Mouse (Mus musculus): ENCODE data around the gene Rtel1. TPM values are rescaled to one million over a fixed set of nuclear protein-coding genes. Genes with fewer than 3 reads are reported as not detected.

The Rtel1 gene
- total RNA-seq, 2 experiments from 2014 or later: 33.0 to 50.3 TPM

DNA sequence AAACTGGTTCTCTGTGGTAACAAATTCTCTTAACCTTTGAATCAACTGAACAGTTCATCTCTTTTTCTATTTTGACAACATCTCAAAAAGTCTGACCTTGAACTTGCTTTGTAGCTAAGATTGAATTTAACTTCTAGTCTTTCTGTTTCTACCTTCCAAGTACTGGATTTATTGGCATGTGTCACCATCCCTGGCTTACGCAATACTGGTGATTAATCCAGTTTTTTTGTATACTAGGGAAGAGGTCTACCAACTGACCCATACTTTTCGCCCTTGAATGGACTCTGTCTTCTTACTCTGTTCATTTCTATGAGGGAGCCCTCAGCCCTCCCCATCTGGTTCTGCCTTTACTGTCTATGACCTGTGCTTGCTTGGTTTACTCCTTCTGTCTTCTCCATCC is 6.6 kb downstream of the Rtel1 start:
- DNase-seq: peak; percentile 18

DNA sequence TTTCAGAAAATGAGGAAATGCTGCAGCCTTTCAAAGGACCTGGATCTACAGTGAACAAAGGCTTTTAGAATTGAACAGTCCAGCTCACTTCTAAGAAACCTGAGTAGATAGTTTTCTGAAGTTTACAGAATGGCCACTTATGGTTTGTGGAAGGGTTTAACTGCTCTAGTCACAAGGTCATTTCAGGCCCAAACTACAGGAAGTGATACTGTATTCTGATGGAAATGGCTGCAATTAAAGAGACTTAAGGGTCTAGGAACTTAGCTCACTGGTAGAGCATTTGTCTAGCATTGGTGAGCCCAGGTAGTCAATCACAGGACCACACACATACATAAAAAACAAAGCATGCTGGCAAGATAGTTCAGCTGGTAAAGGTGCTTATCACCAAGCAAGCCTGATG is 13.0 kb downstream of the Rtel1 start:
- no peak for DNase-seq

DNA sequence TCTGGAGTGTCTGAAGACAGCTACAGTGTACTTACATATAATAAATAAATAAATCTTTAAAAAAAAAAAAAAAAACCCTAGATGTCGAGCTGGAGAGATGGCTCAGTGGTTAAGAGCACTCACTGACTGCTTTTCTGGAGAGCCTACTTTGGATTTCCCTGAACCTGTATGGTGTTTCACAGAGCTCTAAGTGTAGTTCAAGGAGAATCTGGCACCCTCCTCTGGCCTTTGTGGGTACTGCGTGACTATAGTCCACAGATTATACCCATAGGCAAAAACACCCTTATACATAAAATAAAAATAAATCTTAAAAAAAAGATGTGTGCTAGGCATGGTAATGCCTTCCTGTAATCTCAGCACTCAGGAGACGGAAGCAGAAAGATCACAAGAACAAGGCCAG is 14.5 kb downstream of the Rtel1 start:
- peak; percentile 83 for DNase-seq

DNA sequence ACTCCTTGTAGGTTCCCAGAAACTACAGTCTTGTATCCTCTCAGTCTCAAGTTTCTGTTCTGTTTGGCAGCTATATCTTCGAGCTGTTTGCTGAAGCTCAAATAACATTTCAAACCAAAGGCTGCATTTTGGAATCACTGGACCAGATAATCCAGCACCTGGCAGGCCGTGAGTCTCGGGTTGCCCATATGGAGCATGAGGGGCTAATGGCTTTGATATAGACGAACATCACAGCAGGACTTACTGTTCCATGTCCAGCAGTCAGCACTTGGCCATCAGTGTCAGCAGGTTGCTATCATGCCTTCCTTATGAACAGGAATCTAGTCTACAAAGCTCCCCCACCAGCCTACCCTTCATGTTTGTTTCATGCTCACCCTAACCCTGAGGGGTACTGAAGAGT is 20.9 kb downstream of the Rtel1 start:
- no peak for DNase-seq

DNA sequence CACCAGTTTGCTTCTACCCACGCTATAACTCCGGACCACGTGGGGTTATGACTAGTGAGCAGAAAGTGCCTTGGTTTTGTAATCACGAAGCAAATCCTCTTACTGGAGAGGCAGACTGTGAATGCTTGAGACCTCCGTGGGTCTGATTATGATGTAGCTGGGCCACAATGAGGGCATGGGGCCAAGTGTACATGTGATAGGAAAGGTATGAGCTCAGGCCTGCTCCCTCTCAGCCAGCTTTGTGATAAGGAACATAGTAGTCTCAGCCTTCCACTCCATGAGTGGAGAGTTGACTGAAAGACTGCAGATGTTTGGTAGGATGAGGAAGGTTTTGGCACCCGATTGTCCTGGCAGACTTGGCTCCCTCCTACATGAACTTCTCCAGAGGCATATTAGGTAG is 23.2 kb downstream of the Rtel1 start:
- no peak for DNase-seq

DNA sequence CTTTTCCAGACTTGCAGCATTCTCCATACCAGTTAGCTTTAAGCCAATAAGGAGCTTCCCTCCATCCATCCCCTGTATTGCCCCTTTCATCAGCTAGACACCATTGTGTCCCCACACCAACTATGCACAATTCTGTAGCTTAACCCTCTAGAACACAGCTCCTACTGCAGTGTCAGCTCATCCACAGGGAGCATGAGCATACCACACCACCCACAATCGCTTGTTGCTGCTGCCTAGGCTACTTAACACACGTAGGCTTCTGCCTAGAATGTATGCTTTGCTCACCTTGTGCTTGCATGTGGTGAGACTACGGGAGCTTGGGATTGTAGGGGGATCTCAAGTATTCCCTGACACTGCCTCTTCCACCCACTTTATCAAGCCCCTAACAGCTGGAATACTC is 37.2 kb downstream of the Rtel1 start:
- DNase-seq: no peak

DNA sequence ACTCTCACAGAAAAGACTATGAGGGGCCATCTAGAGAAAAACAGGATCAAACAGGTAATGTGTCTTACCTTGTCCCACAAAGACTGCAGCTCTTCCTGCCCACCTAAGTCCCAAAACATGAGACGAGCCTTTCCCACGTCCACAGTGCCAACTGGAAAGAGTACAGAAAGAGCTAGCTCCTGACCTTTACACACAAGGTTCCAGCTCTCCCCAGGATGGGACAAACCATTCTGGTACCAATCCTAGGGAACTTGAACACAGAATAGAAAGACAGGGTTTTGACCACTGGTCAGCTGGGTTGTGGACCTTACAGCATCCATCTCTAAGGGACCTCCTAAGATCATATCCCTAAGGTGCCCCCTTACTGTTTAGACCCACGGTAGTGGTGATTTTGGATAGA is 44.4 kb downstream of the Rtel1 start:
- no peak for DNase-seq

DNA sequence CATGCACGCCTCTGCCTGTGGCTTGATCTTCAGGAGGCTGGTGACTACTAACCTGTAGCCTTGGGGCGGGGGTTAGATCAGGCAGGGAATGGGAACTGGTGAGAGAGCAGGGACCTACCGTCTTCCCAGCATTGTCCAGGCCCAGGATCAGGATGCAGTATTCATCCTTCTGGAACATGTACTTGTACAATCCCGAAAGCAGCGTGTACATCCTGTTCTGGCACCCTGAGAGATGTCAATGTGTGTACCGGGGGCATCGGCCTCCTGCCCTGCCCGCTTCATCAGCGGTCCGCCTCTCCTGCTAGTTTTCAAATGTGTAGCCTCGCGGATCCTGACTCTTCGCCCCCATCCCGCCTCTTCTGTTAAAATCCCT is 44.9 kb downstream of the Rtel1 start:
- no peak for DNase-seq

DNA sequence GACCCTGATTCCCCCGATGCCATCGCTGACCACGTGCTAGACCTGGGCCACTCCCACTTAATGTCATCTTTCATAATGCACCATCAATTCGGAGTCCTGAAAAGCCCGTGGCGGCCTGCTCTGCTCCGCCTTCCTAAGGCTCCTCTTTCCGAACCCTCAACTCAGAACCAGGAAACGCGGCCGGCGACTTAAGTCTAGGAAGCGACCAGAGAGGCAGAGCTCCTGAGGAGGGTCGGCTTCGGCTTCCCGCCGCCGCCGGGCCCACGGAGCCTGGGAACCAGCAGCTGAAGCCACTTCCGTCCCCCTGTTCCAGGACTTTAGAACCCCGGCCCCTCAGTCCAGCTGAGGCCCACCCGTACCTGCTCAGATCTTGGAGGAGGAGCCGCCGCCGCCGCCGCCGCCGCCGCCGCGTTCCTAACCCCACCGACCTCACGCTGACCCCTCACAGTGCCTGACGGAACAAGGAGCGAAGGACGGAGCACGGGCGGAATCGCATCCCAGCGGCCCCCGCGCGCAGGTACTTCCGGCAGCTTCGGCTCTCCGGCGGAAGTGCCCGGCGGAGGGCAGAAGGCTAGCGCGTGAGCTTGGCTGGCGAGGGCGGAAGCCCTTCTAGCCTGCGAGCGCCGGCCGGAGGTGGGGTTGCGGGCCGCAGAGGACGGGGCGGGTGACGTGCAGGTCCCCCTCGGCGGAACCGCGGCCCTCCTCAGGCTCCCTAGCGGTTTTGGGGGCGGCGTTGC is 45.5 kb downstream of the Rtel1 start, which contains the start of the genes Zgpat and Arfrp1:
Gene Zgpat, plus strand, starts transcription at position 69 of the 737 bp plus-strand sequence.
Gene Arfrp1, minus strand, starts transcription at position 545 of the 737 bp plus-strand sequence.
- DNase-seq: peak; percentile 93

DNA sequence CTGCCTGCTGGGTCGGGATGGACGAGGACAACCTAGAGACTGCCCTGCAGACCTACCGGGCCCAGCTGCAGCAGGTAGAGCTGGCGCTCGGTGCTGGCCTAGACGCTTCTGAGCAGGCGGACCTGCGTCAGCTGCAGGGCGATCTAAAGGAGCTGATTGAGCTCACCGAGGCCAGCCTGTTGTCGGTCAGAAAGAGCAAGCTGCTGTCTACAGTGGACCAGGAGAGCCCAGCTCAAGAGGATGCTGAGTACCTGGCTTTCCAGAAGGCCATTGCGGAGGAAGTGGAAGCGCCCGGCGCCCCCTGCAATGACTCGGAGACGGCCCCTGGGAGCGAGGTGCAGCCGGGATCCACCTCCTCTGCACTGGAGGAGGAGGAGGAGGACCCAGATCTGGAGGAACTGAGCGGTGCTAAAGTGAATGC is 46.1 kb downstream of the Rtel1 start:
- peak; percentile 41 for DNase-seq

DNA sequence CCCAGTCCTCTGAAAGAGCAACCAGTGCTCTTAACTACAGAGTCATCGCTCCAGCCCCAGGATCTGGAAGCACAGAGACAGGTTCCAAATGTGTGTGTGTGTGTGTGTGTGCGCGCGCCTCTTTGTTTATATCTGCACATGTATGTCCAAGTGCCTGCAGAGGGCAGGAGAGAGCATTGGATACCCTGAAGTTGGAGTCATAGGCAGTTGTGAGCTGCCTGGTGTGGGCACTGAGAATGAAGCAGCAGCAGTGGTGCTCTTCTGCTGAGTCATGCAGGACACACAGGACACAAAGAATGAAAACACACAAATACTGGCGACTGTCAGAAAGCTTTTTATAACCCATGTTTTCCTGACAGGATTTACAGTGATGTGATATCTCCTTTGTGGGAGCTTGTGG is 50.5 kb downstream of the Rtel1 start:
- DNase-seq: no peak

DNA sequence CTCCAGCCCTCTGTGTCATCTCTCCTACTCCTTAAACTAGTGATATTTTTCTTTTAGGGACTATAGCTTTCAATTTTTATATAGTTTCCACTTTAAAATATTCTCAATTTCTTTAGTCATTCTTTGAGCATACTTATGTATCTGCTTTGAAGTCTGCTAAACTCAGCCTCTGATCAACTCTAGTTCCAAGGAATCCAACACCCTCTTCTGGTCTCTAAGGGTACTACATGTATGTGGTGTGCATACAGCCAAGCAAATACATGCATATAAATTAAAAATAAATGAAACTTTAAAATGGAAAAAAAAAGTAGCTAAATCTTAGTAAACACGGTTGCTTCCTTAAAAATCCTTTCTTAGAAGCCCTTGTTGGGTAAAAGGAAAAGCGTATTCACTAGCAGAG is 56.2 kb downstream of the Rtel1 start:
- DNase-seq: no peak

DNA sequence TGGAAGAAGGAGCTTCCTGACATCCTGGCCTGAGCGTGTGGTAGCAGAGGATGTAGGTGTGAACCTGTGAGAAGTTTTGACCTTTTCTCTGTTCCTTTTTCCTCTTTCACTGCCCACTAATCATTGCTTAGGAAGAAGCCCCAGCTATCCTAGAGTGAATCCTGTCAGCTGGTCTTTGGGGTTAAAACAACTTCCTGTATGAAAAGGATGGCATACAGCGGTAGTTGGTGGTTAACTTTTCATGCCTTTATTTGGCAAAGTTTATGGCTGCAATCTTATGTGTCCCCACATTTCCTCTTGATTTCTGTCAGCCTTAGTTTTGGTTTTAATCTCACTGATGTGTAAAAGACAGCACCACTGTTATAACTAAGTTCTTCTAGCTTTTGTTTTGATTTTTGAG is 57.7 kb downstream of the Rtel1 start:
- DNase-seq: no peak

DNA sequence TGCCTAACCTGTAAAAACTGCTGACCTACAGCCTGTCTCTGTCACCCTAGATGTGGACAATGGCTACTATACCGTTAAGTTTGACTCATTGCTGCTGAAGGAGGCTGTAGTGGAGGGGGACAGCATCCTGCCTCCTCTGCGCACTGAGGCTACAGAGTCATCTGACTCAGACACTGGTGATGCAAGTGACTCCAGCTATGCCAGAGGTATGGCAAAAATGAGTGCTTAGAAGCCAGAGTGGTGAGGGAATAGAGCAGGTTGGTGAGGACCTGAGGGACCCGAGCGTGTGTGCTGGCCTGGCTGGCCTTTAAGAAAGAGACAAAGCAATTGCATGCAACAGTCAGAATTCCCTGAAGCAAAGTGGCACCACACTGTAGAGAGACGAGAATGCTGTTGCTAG is 59.2 kb downstream of the Rtel1 start:
- DNase-seq: no peak

DNA sequence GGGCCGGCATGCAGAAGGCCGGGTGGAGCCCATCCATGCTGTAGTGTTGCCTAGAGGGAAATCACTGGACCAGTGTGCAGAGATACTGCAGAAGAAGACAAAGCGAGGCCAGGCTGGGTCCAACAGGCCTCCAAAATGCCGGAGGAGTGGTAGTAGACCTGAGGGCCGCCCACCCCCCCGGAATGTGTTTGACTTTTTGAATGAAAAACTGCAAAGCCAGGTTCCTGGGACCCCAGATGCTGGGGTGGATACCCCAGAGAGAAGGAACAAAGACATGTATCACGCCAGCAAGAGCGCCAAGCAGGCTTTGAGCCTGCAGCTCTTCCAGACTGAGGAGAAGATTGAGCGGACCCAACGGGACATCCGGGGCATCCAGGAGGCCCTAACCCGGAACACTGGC is 60.2 kb downstream of the Rtel1 start, which contains the start of gene Lime1:
Gene Lime1, plus strand, starts transcription at position 301 of the 400 bp plus-strand sequence.
- no peak for DNase-seq

DNA sequence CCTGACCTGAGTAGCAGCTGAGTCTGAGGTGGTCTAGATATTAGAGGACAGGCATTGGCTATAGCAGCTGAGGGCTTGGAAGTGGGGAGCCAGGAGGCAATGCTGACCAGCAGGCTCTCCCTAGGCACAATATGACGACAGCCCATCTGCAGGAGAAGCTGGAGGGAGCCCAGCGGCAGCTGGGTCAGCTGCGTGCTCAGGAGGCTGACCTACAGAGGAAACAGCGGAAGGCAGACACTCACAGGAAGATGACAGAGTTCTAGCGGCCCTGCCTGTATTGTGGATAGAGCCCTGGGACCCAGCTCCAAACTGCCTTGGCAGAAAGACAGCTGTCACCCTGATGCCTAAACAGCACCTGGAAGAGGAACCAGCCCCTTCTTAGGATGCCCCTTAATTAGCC is 60.7 kb downstream of the Rtel1 start:
- no peak for DNase-seq

DNA sequence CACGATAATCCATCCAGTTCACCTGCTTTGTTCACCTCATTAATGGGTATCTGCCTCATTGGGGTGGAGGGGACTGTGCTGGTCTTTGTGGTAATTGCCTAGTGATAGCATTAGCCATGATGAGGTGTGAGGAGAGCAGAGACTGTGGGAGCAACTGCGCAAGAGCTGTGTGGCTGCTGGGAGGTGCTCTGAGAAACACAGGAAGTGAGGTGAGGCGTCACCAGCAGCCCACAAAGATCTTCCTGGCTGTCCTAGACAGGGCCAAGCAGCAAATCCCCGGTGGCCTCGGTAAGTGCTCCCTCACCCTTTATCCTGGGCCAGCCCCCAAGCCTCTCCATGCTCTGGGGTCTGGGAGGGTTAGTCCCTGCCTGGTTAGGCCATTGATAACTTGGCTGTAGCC is 61.6 kb downstream of the Rtel1 start:
- no peak for DNase-seq

DNA sequence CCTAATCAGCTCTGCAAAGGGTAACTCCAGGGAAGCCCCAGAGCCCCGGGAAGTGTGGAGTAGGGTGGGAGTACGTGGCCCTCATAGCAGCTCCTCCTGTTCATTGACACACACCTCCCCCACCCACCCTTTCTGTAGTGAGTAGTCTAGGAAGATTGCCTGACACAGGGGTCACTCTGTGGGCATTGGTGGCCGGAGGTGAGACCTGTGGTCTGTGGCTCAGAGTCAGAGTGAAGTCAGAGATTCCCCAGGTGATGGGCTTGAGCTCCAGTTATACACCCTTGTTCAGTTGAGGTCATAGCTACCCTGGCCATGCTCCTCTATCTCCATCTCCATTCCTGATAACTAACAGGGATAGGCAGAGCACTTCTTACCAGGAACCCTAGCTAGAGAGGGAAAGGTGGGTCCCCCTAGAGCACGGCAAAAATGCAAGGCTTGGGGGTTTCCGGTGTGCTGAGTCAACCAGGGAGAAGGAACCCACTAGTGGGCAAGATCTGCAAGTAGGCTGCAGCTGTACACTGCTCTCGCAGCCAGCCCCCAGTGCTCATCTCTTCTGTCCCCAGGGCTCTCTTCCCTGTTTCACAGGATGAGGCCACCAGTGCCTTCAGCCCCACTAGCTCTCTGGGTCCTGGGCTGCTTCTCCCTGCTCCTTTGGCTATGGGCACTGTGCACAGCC is 62.2 kb downstream of the Rtel1 start:
- DNase-seq: no peak

DNA sequence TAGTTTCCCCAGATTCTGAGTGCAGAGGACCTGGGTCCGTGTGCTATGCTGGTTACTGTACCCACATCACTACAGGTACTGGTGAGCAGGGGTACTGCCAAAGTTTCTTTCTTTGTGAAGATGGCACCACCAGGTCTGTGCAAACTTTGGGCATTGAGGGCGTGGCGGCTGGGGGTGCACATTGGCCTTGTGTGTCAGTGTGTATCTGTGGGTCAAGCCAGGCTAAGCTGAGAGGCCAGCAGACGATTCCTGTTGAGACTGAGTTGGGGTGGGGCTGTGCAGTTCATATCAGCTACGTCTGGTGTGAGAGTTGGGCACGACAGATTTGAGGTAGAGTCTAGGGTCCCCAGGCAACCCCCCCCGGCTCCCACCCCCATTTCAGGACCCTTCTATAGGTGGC is 64.9 kb downstream of the Rtel1 start:
- DNase-seq: no peak

DNA sequence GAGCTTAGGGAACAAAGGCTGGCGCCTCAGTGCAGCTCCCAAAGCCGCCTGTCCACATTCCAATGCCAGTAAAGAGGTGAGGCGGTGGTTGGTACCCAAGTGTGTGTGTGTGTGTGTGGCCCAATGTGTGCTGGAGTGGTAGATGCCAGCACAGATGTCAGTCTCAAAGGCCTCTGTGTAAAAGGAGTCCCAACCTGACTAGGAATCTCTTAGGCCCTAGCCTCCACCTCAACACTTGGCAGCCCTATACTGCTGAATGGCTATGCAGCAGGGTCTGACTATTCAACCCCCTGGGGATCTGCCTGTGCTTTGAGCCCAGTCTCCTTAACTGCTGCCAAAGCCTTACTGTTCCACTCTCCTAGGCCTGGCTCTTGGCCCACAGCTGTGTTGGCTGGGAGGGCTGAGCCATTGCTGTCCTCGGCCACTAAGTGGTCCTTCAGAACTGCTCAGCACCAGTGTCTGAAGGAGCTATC is 65.4 kb downstream of the Rtel1 start:
- peak; percentile 80 for DNase-seq

DNA sequence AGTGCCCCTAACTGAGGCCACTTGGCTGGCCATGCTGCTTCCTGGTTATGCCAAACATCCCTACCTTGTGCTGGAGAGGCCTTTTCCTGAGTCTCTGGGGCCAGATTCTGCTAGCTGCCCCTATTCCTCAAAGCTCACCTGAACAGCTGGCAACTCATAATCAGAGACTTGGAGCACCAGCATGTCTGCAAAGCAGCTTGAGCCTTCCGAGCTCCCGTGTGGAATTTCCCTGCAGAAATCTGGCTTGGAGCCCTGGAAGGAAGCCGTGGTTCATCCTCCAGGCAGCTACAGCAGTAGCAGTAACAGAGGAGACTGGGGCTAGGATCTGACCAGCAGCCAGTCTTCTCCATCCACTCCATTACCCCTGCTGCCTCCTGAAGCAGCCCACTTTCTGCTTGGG is 66.3 kb downstream of the Rtel1 start:
- peak; percentile 71 for DNase-seq

DNA sequence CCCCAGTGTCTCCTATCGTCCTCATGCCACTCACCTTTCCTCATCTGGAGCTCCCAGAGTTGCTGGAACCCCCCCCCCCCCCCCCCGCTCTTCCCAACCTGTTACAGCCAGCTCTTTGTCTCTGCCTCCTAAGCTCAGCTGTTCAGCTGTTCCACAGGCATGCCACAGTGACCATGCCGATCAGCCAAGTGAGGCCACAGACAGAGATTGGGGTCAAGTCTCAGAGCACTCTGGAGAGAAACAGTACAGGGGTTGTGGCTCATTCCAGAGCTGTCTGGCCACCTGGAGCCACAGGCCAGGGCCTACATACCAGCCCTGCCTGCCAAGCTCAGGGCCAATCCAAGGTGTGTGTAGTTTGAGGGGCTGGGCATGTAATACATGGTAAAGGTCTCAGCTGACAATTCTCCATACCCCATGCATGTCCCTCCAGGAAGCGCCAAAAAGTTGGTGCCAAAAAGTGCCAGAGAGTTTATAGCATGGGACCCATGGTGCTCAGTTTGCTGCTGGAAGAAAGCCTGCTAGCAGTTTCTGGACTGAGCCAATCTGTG is 67.2 kb downstream of the Rtel1 start:
- no peak for DNase-seq

DNA sequence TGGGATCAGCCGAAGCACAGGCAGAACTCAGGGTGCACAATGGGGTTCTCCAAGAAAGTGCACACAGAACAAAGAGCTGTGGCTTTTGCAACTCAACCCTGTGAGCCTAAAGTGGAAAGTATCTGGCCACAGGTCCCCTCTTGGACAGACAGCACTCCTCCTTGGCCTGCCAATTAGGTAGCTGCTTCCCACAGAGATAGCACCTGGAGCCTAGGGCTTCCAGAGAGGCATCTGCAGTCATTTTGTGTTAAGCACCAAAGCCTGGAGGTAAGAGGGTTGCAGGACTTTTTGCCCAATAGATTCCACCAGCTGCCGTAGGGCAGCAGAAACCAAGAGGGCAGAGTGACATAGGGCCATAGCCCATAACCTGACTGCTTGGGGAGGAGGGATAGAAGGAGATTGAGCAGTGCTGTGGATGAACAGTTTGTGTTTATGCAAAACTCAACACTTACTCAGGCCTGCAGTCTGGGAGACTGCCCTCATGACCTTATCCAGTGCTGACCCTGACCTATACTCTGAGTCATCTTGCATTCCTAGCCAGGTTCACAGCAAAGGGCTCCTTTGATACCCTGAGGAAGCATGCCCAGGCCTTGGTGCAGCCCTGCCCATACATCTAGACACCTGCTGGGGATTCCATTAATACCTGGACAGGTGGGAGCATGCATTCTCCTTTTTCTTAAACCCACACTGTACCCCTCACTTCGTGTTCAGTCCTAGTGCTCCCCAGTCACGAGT is 70.8 kb downstream of the Rtel1 start:
- DNase-seq: peak; percentile 48
